Mouse (Mus musculus) monocyte, adult 5-6 weeks (primary cell): ENCODE measurements around the gene Mcam. TPM values are rescaled to one million over a fixed set of nuclear protein-coding genes. Genes with fewer than 3 reads are reported as not detected.
A peak's percentile ranks its signal among the peaks of the same experiment; 100 is the strongest.

Experiments
- ATAC-seq: fragments of 153-309, 156-312 bp; replicated peaks from 2 replicates; pipeline ENCODE4 v1.8.0; 2017; ENCODE audit warnings: mild to moderate bottlenecking; ENCODE audit not compliant: low TSS enrichment, insufficient number of reproducible peaks, severe bottlenecking, poor library complexity, low FRiP score
- total RNA-seq: library from RNA; stranded (forward); fragments of 200-1000, 200-491, 200-594 nt; gene quantifications from 3 replicates; pipeline ENCODE4 v1.2.3, GENCODE M21; 2017

Gene Mcam
- 13.5 to 48.9 TPM (median 15.1 TPM) in 3 replicates for total RNA-seq

DNA sequence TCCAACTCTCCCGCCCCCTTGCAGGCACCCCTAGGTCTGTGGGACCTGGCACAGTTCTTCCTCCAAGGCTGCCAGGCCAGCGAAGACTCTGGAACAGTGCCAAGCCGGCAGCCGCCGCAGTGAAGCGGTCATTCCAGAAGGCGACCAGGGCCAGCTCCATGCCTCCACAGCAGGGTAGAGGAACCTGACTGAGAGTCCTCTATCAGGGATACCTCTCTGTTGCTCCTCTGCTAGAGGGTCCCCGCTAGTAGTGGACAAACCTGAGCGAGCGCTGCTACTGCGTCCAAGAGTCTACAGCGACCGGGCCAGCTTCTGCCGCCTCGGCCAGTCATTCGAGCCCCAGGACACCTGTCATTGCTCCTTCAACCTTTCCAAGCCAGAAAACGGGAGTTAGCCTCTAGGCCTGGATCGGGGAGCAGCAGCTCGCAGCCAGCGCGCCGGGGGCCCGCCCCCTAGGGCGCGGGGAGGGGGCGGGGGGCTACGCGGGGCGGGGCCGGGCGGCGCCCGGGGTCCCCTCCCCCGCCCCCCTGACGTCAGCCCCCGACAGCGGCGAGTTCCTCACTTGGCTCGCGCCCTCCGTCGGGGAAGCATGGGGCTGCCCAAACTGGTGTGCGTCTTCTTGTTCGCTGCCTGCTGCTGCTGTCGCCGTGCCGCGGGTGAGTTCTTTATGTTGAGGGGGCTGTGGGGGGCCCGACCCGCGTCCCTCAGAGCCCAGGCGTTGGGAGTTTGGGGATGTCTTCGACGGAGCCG lies at the start of gene Mcam:
TSS of gene Mcam (plus strand) at position 369 of the 750 bp plus-strand sequence.
- ATAC-seq: no peak

DNA sequence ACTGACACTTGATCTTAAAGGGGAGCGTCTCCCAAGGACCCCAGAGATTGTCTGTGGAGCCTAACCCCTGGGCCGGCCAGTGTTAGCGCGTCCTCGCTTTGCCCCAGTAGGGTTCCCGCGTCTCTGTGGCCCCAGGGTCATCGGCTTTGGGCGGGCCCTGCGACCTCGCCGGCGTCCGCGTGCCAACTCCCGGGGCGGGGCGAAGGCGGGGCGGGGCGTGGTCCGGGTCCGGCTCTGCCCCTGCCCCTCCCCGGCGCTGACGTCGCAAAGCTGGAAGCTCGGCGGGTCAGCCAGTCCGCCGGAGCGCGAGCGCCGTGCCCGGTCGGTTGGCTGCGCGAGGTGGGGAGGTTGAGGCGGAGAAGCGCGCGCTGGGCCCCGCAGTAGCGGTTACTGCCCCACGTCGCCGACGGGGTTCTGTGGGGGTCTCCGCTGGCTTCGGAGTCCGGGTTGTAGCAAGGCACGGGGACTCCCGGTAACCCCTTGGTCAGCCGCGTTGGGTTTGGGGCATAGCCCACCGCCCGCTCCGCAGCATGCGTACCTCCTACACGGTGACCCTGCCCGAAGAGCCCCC lies 49.5 kb upstream of the Mcam start:
- peak; percentile 32; the same call in 1 of the 2 replicates for ATAC-seq

DNA sequence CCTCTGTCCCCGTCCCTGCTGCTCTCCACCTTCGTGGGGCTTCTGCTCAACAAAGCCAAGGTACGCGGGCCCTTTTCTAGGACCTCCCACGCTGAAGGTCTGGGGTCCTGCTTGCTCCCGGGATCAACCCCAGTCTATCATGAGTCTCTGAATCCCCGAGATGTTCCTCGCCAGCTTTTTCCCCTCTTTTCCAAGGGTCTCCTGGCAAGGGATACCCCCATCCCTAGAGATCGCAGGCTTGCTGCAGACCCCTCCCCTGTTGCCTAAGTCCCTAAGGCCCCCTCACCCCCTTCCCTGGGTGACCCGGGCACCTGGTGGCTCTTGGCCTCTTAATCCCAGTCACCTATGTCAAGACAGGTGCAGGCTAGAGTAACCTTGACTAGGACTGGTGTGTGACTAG lies 49.0 kb upstream of the Mcam start:
- no peak for ATAC-seq

DNA sequence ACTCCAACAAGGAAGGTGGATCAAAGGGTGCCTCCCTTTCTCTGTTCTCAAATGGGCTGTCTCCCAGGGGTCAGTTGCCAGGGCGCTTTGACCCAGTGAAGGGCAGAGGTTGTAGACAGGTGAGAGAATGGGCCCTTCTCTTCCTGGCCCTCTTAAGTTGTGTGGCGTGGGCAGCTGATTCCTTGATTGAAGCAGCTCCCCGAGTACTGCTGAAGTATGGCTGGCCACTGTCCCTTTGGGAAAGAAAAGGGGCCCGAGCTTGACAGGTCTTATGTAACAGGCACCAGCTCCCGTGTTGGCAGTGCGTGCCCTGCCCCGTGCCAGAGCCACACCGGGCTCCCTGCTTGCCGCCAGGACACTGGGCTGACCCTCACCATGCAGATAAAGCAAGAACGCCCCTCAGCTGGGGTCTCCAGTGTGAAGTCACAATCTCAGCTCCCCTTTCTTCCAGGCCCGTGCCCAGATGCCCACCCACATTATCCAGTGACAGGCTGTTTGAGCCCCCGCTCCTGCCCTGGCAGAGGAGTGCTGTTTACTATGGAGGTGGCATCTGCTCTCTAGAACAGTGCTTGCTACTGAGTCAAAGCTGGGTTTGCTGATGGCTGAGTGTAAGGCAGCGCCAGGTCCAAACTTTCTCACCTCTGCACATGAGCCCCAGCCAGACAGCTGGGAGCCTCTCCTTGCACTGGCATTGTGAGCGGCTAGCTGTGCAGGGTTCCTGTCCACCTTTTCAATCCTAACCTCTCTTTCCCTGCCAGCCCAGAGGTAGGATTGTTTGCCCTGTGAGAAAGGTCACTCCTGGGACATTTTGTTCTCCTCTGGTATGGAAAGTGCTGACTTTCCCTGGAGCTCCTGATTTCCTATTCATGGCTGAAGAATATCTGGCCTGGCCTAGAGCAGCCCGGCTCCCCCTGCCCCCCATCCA lies 48.3 kb upstream of the Mcam start:
- no peak for ATAC-seq

DNA sequence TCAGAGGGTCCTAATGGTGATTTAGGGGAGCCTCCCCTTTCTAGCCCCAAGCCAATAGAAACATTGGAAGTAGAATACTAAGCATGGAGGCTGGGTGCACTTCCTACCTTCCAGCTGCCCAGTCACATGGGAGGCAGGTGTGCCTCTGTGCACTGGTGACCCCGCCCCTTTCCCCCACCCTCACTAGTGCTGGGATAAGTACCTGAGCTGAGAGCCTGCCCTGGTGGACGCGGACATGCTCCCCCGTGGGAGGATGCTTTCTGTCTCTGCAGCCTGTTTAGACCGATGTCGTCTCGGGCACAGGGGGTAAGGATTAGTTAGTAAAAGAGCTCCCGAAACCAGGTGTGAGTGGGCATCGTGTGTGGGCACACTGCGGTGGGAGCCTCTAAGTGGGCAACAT lies 47.3 kb upstream of the Mcam start:
- ATAC-seq: no peak

DNA sequence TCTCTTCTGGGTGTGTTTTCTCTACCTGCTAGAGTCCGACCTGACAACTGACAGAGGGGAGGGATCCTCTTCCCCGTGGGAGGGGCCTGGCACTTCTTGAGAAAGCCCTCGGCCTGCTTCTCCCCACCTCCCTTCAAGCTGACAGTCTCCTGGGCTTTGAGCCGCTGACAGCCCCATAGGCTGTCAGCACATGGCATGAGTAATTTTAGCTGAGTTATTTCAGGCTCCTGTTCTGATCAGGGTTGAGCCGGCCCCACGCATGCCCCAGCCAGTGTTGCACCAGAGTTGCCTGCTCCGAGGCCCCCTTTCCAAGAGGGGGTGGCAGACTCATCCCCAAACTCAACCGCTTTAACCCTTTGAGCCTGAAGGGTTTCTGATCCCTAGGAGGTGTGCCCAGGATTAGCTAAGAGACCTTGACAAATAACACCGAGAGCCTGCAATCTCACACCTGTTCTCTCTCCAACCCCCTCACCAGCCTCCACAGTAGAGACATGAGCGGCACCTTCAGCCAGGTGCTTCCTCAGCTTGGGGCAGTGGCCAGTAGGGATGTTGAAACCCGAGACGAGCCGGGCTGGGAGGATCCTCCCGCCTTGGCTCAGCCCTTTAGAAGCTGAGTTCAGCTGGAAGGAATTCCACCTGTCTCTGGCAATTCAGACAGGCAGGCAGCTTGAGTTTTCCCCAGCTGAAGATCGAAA lies 46.4 kb upstream of the Mcam start:
- ATAC-seq: no peak

DNA sequence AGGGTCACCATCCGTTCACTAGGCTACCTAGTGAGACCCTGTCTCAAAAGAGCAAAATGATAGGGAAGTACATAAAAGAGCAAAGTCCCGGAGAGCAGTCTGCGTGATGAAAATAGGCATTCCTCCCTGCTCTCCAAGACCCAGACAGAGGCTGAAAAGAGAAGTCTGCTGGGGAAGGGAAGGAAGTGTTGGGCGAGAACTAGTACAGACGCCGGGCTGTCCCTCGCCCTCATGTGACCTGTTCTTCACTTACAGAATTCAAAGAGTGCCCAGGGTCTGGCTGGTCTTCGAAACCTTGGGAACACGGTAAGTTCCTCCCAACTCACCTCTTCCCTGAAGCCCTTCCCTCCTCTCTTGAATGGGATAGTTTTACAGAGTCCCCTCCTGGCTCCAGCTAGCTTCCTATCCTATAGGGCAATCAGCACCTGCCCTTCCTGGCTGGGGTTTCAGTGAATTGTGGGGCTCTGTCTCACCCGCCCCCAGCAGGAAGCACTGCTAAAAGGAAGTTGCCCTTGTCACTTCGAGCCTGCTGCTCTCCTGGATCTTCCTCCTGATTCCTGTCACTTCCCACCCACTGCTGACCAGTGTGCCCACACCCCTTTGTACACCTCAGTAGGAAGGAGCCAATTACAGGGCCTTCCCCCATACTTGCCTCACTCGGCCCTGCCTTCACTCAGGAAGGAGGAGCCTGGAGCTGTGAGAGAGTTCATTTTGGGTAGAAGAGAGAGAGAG lies 45.2 kb upstream of the Mcam start:
- ATAC-seq: peak; percentile 61

DNA sequence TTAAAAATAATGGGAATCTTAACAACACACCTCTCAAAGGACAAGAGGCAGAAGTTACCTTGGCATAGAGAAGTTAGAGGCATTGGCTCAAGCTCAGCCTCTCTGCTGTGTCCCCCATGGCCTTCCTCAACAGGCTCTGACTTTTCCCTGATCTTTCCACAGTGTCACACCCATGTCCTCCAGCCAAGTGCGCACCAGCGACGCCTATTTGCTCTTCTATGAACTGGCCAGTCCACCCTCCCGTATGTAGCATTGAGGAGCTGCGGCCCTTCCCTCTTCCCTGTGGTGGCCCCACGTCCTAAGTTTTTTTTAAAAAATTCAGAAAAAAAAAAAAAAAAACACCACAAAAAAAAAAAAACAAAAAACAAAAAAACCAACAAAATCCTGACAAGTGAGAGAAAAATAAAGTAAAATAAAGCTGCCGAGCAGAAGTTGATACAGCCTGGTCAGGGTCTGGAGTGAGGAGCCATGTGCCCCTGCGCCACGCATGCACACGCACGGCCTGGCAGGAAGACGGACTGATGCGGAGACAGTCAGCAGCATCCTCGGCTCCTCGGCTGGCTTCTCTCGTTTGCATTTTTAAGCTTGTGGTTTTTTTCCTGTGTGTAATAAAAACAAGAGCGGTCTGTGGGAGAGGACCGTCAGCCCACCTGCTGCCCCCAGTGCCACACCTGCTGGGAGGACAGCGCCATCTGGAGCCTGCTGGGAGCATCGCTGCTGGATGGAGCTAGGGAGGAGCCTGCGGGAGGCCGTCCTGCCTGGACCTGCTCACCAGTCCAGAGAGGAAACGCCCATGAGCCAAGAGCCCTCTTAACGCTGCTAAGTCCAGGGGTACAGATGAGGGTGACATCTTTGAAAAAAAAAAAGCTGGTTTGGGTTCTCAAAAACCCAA lies 40.4 kb upstream of the Mcam start:
- peak; percentile 47; the same call in 1 of the 2 replicates for ATAC-seq

DNA sequence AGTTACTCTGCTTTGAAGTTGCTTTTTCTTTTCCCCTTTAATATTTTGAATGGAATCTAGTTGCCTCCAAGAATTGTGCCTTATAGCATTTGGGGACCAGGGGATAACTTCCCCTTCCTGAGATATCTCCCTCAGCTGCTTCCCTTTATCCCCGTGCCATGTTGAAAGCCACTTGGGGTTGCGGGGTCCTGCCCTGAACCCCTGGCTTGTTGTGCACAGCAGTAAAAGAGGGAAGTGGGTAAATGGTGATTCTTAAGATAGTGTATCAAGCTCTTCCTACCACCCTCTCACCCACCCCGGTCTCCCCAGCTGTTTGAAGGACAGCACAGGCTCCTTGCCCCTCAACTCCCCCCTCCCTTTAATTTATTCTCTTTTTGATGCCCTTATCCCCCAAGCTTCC lies 39.5 kb upstream of the Mcam start:
- no peak for ATAC-seq

DNA sequence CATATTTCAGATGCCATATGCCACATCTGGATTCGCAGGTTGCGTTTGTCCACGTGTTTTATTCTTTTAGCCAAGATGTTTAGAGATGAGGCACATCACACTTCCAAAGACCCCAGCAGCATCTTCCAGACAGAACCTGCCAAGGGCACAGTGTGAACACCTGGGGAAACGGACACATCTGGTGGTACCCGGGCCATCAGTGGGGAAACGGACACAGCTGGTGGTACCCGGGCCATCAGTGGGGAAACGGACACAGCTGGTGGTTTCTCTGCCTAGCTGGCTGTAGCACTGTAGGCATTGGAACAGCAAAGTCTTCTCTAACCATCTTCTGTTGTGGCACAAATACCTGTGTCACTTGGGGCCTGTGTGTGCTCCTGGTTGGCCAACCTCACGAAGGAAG lies 38.5 kb upstream of the Mcam start:
- ATAC-seq: no peak

DNA sequence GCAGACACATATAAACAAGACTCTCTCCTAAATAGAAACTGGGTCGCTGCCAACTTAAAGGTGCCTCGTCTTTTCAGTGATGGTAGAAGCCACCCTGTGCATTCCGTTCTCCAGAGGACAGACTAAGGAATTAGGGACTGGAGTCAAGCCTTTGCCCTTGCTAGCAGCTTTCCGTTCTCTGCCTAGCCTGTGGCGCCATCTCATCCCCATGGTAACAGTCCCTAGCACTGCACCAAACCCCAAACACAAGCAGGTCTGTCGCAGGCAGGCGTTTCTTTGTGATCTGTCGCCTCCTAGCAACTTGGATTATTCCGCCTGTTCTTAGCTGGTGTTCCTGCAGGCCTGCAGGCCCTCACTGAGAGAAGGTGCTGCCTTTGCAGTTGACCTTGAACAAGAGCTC lies 37.7 kb upstream of the Mcam start:
- no peak for ATAC-seq

DNA sequence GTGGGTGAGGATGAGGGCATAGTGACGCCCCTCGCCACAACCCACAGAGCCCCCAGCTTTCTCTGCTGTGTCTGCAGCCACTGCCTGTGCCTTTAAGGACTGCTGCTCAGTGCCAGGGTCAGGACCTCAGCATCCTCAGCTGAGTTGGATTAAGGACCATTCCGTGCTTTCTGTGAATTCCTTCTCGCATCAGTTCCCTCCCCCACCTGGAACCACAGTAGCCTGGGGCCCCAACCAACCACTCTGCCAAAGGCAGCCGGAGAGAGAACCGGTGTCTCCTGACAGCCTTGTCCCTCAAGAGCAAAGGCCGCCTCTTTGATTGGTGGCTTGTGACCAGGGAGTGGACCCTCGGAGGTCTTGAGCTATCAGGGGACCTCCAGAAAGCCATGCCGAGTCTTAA lies 32.8 kb upstream of the Mcam start, which contains the start of gene Mfrp:
TSS of gene Mfrp (plus strand) at position 240 of the 400 bp plus-strand sequence.
- no peak for ATAC-seq

DNA sequence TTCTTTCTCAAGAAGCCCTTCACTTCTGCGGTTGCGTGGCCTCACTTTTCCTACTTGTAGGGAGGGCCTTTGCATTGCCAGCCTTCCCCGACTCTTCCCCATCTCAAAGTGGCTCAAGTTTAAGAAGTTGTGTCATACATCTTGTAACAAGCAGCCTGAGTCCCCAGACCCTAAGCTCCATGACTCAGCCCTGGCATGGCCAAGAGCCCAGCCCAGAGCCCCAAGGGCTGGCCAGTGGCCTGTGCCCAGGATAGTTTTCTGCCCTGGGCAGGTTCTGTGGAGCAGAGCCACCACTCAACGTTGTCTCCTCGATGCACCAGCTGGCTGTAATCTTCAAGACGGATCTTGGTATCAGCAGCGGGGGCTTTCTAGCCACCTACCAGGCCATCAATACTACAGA lies 29.4 kb upstream of the Mcam start:
- no peak for ATAC-seq

DNA sequence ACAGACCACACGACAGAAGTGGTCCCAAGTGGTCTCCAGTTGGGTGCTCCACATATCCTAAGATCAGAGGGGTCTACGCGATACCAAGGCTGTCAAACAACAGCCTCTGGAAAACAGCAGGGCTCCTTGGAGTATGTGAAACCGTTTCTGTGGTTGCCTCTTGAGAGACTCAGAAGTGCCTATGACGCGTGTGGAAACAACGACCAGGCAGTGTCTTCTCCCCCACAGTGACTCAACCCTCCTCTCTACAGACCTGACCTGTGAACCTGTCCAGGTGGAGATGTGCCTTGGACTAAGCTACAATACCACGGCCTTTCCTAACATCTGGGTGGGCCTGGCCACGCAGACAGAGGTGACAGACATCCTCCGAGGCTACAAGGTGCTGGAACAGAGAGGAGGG lies 28.5 kb upstream of the Mcam start:
- ATAC-seq: no peak

DNA sequence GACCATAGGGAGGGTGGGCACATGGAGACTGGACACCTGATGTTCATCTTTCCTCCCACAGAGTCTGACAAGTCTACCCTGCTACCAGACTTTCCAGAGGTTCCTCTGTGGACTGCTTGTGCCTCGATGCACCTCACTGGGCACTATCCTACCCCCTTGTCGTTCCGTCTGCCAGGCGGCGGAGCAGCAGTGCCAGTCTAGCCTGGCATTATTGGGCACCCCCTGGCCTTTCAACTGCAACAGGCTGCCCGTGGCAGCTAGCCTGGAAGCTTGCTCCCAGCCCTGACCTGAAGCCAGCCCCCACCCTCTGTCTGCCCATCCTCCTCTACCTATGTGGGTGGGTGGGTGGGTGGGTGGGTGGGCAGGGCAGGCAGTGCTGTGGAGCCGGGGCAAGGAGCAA lies 28.1 kb upstream of the Mcam start:
- no peak for ATAC-seq

DNA sequence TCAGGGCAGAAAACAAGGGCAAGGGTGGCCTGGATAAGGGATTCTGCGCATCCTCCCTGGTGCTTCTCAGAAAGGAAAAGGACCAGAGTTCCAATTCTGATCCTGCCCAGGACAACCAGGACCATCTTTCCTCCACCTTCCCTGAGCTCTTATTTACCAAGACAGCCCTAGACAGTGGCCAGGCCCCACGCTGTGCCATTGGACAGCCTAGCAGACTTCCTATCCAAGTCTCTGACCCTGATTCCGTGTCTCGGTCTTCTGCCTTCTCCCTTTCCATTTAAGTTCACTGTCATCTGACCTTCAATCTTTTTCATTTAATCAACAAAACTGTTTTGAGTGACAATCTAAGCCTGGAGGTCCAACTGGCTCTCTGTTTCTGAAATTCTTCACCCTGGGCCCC lies 27.7 kb upstream of the Mcam start:
- no peak for ATAC-seq

DNA sequence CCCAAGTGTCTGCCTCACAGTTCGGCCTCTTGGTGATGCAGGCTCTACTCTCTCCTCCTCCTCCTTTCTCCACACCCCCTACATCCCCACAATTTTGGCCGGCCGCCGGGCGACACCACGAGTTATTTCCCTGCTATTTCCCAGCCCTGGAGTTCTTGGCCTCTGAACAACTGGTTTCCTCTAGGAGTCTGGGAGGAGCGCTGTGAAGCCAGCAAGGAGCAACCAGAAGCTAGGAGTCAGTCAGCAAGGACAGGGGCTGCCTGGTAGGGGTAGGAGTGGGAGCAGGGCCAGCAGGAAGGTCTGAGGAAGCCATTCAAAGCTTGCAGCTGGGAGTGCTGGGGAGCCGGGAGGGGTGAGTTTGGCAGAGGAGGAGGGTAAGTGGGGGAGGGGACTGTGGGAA lies 27.2 kb upstream of the Mcam start, which contains the start of gene C1qtnf5:
TSS of gene C1qtnf5 (plus strand) at position 136 of the 400 bp plus-strand sequence.
- ATAC-seq: no peak
